Mouse (Mus musculus) left cerebral cortex, postnatal 36 days (tissue): ENCODE results near the gene Apbb1. TPM values are rescaled to one million over a fixed set of nuclear protein-coding genes. Genes with fewer than 3 reads are reported as not detected.

ENCODE experiments used
- DNase-seq, 2 experiments: peaks; one replicate each; pipeline ENCODE4 v3.0.0; 2021 to 2022; ENCODE audit warnings: low spot score in 2 of 2, mixed read lengths in 1 of 2
- intact Hi-C: fragments of 180-260 bp; cut with DNase I; formaldehyde crosslinking; loops from one replicate; pipeline ENCODE4 v1.15.1; 2025
- total RNA-seq, 2 experiments: library from RNA; stranded (reverse); gene quantifications; 2 replicates each; pipeline ENCODE4 v1.2.3; 2021

The Apbb1 gene
- total RNA-seq, 2 experiments from 2014 or later, result 437 to 517 TPM

GRCm38 (mm10) chr7:105547970-105548369 lies 33.5 kb downstream of the Apbb1 start:
- no peak for DNase-seq
- intact Hi-C loops, result loop anchor here (2.0 kb wide), 1 partner anchor 271 kb away; no protein-coding TSS in a partner anchor

DNA sequence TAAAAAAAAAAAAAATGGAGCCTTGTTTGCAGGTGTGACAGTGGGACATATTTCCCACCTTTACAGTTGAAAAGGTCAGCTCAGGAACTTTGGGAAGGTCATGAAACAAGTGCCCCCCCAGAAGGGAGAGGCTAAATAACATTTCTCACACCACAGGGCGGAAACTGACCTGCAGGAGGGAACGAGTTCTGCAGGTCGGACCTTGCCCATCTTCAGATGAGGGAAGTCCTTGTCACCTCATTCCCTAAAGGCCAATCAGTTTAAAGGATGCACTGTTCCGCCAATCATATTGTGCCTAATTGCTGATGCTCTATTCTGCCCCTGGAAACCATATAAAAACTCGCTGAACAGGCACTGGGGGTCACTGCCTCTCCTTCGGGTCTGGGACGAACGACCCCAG lies 35.5 kb downstream of the Apbb1 start:
- intact Hi-C loops, result no loop called here
- DNase-seq, result no peak

- DNase-seq, result no peak
- intact Hi-C loops, result no loop called here
Observed at GRCm38 (mm10) chr7:105534162-105534561, 47.3 kb downstream of the Apbb1 start.

DNA sequence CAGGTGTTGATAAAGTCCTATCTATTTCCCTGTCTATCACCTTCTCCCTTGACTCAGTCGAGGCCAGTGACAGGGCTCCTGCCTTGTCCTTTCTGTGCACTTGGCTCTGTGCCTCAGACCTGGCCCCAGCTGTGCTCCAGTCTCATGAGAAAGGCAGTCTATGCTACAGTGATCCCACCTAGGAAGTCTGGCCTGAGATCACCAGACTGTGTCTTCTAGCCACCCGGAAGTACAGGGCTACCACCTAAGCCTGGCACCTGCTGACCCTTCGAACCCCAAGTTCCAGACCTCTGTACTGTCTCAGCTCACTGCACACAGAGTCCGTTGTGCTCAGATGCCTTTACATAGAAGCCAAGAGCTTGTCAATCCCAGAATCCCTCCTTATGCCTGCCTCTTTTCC lies 53.4 kb downstream of the Apbb1 start:
- intact Hi-C loops, result no loop called here
- DNase-seq, result no peak

- DNase-seq, result peak in 1 of 2 experiments; percentile 46
- intact Hi-C loops, result no loop called here
Observed at GRCm38 (mm10) chr7:105527306-105527937, 54.0 kb downstream of the Apbb1 start.

GRCm38 (mm10) chr7:105524222-105524621 lies 57.2 kb downstream of the Apbb1 start:
- intact Hi-C loops, result no loop called here
- no peak for DNase-seq

DNA sequence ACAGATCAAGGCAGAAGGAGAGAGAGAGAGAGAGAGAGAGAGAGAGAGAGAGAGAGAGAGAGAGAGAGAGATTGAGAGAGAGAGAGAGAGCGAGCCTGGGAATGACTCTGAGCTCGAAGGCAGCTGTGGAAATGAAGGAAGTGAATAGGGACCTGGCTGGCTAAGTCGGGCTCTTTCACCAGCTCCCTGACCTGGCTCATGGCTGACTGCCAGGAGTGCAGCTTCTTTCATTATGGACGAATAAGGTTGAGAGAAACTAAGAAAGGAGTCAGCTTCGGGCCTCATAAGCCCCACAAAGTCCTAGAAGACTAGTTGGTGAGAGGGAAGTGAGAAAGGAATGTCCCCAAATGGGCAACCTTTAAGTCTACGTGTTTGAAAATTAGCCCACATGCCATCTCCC lies 61.3 kb downstream of the Apbb1 start:
- intact Hi-C loops, result no loop called here
- DNase-seq, result no peak

DNA sequence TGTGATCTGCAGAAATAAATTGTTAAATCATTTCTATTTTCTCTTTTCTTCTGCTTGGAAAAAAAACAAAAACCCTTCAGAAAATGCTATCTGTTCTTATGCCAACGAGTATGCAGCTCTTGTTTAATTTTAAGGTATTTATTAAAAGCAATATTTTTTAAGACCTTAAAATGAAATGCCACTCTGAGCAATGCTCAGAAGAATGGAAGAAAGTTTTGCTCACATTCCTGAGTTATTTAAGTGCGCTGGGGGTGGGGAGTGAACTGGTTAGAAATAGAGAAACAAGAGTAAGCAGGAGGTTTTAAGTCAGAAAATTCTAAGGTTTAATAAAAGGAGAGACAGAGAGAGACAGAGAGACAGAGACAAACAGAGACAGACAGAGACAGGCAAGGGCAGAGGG lies 61.7 kb downstream of the Apbb1 start:
- no peak for DNase-seq
- intact Hi-C loops, result loop anchor here (2.0 to 5.0 kb wide), 3 partner anchors 33 to 347 kb away; no protein-coding TSS in a partner anchor

DNA sequence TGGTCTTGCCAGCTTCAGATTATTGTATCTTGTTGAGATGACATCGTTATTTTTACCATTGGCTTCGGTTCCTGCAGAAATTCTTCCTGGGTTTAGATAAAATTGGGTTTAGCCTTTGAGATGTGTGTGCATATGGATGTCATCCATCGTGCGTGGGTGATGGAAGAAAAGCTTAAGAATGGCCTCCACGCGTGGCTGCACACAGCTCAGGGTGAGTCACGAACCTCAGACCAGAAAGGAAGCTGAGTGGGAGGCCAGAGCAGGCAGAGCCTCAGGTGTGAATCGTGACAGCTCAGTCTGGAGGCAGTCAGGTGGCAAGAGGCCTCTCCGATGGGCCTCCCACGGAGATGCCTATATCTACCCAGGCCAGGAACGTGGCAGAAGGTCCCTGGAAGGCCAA lies 62.1 kb downstream of the Apbb1 start:
- intact Hi-C loops, result loop anchor here (2.0 to 5.0 kb wide), 3 partner anchors 33 to 347 kb away; no protein-coding TSS in a partner anchor
- DNase-seq, result peak; percentile 84 to 89

GRCm38 (mm10) chr7:105516669-105517360 lies 64.6 kb downstream of the Apbb1 start:
- DNase-seq, result no peak
- intact Hi-C loops, result loop anchor here (5.0 kb wide), 2 partner anchors 105 to 345 kb away; no protein-coding TSS in a partner anchor

GRCm38 (mm10) chr7:105515178-105515577 lies 66.3 kb downstream of the Apbb1 start:
- intact Hi-C loops, result loop anchor here (5.0 kb wide), 2 partner anchors 103 to 343 kb away; no protein-coding TSS in a partner anchor
- DNase-seq, result peak; percentile 56 to 65

DNA sequence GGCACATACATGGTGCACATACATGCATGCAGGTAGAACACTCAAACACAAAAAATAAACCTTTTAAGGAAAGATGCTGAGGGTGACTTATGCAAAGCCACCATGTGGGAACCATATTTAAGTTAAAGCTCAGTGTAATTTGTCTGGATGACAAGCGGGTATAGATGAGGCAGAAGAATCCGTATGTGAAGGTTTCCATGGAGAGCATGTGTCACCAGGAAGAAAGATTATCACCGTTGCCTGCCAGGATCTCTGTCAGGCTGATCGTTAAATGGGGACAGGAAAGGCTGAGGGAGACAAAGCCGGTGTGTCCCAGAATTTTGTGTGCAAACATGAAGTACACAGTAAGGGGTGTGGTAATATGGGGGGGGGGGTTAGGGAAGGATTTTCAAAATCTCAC lies 66.9 kb downstream of the Apbb1 start:
- no peak for DNase-seq

DNA sequence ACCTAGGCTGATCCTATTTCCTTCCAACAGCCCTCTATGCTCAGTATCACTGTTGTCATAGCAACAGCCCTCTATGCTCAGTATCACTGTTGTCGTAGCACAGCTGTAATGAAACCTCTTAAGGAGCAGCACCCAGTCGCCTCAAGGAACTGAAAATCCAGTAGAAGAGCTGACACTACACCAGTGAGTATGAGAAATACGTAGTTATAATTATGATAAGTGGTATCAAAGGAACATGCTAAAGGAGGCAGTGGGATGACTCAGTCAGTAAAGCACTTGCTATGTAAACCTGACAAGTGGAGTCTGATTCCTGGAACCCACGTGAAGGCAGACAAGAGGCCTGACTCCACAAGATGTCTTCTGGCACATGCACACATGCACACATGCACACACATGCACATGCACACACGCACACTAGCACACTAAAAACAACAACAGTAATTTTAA lies 67.6 kb downstream of the Apbb1 start:
- intact Hi-C loops, result no loop called here
- DNase-seq, result no peak

More for the DNA sequence above, 66.9 kb downstream of the Apbb1 start:
- intact Hi-C loops, result no loop called here

DNA sequence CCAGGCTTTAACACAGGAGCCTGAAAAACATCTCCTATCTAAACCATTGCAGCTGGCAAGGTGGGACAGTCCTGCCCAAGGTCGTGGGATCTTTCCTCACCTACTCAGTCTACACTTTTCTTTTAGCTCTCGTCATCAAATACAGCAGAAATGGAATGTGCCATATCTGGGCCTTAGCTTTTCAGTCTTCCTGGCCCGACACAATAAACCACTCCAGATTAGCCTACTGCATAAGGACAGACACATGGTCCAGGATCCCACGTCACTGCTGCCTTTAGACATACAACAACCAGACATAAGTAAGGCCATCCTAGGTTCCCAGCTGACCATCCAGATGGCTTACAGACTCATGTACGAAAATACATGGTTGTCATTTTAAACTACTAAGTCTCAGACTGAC lies 71.3 kb downstream of the Apbb1 start:
- intact Hi-C loops, result no loop called here
- peak in 1 of 2 experiments; percentile 42 for DNase-seq

Other genes starting within 250 kb of the Apbb1 start
- 1 to 10 TPM in 1 of 2 experiments, under 1 TPM in 1; 0.27 to 1.7 TPM for gene Olfr690, start 247.5 kb downstream of the Apbb1 start, total RNA-seq
- under 1 TPM; 0.72 to 0.91 TPM for gene Olfr691, start 239.4 kb downstream of the Apbb1 start, total RNA-seq
- gene Olfr692, start 213.4 kb downstream of the Apbb1 start, total RNA-seq, result not detected
- gene Gm5901, start 206.6 kb downstream of the Apbb1 start, total RNA-seq, result not detected
- 10 to 100 TPM; 77.0 to 83.9 TPM for gene Fam160a2, start 181.6 kb downstream of the Apbb1 start, total RNA-seq
- 1 to 10 TPM; 1.0 to 1.3 TPM for gene Cnga4, start 177.1 kb downstream of the Apbb1 start, total RNA-seq
- 10 to 100 TPM; 63.2 to 64.3 TPM for gene Cckbr, start 155.9 kb downstream of the Apbb1 start, total RNA-seq
- 10 to 100 TPM; 17.6 to 21.0 TPM for gene Cavin3, start 99.4 kb downstream of the Apbb1 start, total RNA-seq
- 100 to 1,000 TPM in 1 of 2 experiments, 10 to 100 TPM in 1; 97.4 to 114 TPM for gene Smpd1, start 27.3 kb downstream of the Apbb1 start, total RNA-seq
- under 1 TPM; 0.42 to 0.79 TPM for gene Hpx, start 18.5 kb upstream of the Apbb1 start, total RNA-seq
- gene Trim3, start 51.9 kb upstream of the Apbb1 start, total RNA-seq, result 100 to 1,000 TPM; 145 to 165 TPM
- gene Timm10b, start 58.4 kb upstream of the Apbb1 start, total RNA-seq, result 10 to 100 TPM; 70.9 to 75.7 TPM
- 100 to 1,000 TPM in 1 of 2 experiments, 10 to 100 TPM in 1; 96.6 to 106 TPM for gene Arfip2, start 58.8 kb upstream of the Apbb1 start, total RNA-seq
- 10 to 100 TPM in 1 of 2 experiments, 1 to 10 TPM in 1; 9.4 to 16.3 TPM for gene Gm45799, start 58.9 kb upstream of the Apbb1 start, total RNA-seq
- 1 to 10 TPM; 3.4 to 9.5 TPM for gene Dnhd1, start 69.2 kb upstream of the Apbb1 start, total RNA-seq
- 10 to 100 TPM; 78.8 to 81.7 TPM for gene Ilk, start 154.9 kb upstream of the Apbb1 start, total RNA-seq
- gene Rrp8, start 155.7 kb upstream of the Apbb1 start, total RNA-seq, result 10 to 100 TPM; 13.0 to 14.0 TPM
- 100 to 1,000 TPM; 112 to 127 TPM for gene Taf10, start 162.7 kb upstream of the Apbb1 start, total RNA-seq
- gene Tpp1, start 170.6 kb upstream of the Apbb1 start, total RNA-seq, result 10 to 100 TPM; 59.6 to 73.9 TPM
- gene Dchs1, start 206.0 kb upstream of the Apbb1 start, total RNA-seq, result 10 to 100 TPM in 1 of 2 experiments, 1 to 10 TPM in 1; 8.6 to 11.5 TPM
- 100 to 1,000 TPM in 1 of 2 experiments, 10 to 100 TPM in 1; 90.1 to 114 TPM for gene Mrpl17, start 229.4 kb upstream of the Apbb1 start, total RNA-seq